Mouse (Mus musculus): ENCODE results near the gene Tsc22d1. TPM values are rescaled to one million over a fixed set of nuclear protein-coding genes. Genes with fewer than 3 reads are reported as not detected.

The Tsc22d1 gene
- total RNA-seq, 2 experiments from 2014 or later = 366 to 428 TPM

DNA sequence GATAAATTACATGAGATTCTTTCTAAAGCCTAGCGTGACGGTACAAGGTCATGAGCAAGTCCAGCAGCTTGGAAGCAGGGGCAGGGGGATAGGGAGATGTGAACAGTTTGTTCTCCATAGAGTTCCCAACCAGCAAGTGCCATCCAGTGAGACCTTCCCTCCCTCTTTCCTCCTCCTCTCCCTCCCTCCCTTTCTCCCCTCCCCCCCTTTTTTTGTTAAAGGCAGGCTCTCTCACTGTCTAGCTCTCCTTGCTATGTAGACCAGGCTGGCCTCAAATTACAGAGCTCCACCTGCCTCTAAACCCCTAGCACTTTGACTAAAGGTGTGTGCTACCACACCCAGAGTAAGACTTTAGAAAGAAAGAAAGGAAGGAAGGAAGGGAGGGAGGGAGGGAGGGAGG lies 63.3 kb downstream of the Tsc22d1 start:
- no peak for DNase-seq
- intact Hi-C loops (cut with DNase I) = loop anchor here (5.0 kb wide), 1 partner anchor 601 kb away; no protein-coding TSS in a partner anchor

DNA sequence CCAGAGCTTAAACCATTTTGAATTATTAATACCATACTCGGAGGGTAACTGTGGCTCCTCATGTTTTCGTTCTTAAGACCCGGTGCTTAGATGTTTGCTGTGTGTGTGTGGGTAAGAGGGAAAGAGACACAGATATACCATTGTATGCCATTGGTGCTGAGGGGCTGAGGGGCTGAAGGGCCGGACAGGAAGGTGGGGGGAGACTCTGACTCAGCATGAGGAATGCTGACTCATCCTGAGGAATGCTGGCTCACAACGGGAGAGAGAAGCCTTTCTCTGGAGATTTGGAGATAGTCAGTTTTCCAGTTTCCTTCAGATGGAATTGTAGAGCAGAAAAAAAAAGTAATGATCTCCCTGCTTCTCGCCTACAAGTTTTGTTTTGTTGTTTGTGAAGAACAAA lies 63.9 kb downstream of the Tsc22d1 start:
- no peak for DNase-seq
- intact Hi-C loops (cut with DNase I) = loop anchor here (1.0 to 5.0 kb wide), 2 partner anchors 533 to 601 kb away; no protein-coding TSS in a partner anchor

DNA sequence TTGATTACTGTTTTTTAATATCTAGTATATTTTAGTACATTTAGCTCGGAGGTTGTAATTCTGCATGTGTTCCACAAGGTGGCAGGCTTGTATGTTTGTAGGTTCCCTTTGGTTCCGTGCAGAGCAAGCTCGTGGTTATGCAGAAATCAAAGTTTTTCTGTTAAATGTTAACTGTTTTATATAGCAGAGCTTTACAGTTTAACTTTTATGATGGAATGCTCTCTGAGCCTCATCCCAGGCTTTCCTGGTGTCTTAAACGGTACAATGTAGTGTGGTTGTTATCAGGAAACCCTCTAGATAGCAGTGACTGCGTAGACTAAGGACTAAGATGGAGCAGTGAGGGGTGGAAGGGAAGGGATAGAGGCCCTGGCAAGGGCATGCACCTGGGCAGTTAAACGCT lies 65.1 kb downstream of the Tsc22d1 start:
- peak; percentile 48 to 69 for DNase-seq
- intact Hi-C loops (cut with DNase I) = loop anchor here (1.0 to 5.0 kb wide), 3 partner anchors 23 to 603 kb away; no protein-coding TSS in a partner anchor

DNA sequence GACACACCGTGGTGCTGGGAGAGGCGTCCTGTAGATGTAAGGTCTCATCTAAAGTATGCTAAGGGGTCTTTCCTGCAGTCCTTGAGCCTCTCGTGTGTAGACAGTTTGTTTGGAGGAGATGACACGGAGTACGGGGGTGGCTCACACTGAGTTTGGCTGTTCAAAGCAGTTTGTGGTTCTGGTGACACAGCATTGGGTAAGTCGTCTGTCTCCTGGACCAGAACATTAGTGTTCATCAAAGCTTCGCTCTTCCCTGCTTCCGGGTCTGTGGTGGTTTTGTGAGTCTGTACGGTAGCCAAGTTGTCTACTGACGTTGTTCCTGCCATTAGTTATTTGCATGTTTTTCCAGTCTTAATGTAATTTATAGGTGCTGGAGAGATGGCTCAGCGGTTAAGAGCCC lies 65.7 kb downstream of the Tsc22d1 start:
- intact Hi-C loops (cut with DNase I) = loop anchor here (2.0 kb wide), 1 partner anchor 22 kb away; no protein-coding TSS in a partner anchor
- DNase-seq = no peak

DNA sequence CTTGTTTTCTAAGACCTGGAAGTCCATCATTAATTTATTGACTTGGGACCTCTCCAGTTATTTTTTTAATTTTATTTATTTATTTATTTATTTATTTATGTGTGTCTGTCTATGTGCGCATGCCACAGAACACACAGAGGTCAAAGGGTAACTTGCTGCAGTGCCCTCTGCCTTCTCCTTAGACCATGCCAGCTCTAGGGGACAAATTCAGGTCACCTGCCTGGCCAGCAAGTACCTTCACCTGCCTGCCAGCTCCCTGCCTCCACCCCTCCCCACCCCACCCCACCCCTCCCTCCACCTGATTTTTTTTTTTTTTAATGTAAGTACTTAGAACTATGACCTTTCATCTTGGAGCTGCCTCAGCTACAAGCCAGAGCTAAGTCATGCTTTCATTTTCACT lies 68.9 kb downstream of the Tsc22d1 start:
- no peak for DNase-seq
- intact Hi-C loops (cut with DNase I) = no loop called here

DNA sequence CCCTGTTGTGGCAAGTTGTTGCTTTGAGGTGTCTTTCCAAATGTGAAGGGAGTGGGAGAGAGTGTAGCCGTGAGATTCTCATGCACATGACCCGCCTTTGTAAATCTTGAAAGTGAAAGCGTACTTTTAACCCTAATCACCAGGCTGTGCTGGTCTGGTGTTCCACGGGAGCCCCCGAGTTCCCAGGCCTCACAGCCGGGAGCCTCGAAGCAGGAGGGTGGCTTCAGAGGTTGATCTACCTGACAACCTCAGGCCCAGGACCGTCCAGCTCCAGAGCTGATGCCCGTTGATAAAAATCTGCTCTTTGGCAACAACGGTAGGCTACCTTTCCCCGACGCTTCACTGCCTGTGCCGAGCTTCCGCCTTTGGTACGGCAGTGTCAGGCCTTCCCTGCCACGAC lies 72.8 kb downstream of the Tsc22d1 start:
- DNase-seq = no peak
- intact Hi-C loops (cut with DNase I) = no loop called here

DNA sequence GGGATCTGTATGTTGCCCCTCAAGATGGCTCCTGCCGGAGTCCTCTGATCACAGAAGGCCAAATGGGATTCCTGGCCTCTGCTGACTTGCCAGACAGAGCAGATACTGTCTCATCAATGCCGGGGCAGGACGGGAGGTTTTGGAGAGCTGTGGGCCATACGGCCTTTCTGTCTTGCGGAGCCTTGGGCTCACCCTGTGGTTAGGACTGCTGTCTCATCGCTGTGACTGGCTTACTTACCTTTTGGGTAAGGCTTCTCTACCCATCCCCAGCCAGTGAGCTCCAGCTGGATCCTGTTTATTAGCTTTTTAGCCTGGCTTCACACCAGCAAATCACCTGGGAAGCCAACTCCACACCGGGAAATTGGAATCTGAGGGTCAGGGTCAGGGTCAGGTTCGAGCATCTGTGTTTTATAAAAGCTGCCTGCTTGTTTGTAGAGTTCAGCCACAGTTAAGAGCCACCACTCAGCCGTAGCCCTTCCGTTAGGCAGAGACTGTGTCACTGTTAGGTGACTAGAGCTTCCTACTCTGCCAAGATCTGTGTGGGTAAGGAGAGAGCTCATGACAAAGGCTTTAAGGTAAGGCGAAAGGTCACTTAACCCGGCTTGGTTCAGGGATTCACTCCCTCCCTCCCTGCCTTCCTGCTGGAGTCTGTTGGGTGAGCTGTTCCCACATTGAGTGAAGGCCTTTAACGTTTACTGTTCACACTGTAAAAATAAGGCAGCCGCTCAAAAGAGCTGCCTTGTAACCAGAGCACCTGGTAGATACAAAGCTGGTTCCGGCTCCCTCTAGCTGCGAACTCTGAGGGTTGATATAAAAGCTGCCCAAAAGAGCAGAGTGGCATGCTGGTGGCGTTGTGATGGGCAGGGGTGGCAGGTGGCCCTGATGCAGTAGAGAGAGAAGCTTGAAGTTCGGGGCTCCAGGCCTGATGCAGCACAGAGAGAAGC lies 73.6 kb downstream of the Tsc22d1 start:
- intact Hi-C loops (cut with DNase I) = no loop called here
- no peak for DNase-seq

DNA sequence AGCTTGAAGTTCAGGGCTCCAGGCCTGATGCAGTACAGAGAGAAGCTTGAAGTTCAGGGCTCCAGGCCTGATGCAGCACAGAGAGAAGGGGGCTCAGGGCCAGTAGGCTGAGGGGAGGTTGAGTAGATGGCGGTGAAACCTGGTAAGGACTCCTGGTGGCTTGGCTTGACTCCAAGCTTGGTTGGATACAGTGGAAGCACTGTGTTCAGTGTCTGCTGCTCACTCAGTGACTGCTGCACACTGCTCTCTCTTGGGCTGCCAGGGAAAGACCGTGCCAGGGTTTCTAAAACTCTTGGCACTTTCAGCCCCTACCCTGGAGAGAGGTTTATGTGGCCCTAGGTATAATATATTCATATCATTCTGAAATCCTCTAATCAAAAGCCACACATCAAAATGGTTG lies 74.4 kb downstream of the Tsc22d1 start:
- DNase-seq = no peak
- intact Hi-C loops (cut with DNase I) = no loop called here

DNA sequence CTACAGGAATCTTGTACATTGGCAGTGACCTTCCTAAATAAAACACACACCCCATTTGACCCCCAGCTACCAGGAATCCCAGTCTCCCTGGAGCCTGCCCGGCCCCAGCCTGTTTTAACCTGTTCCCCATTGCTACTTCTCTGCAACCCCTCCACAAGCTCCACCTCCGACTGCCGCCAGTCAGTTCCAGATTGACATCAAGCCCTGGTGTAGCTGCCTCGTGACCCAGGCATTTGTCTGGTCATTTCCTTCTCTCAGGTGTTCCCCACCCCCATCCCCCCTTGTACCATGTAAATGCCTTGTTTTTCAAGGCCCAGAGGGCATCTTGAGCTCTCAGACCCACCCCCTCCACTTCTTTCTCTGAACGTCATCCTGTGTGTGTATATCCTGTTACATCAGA lies 80.3 kb downstream of the Tsc22d1 start:
- no peak for DNase-seq
- intact Hi-C loops (cut with DNase I) = no loop called here

DNA sequence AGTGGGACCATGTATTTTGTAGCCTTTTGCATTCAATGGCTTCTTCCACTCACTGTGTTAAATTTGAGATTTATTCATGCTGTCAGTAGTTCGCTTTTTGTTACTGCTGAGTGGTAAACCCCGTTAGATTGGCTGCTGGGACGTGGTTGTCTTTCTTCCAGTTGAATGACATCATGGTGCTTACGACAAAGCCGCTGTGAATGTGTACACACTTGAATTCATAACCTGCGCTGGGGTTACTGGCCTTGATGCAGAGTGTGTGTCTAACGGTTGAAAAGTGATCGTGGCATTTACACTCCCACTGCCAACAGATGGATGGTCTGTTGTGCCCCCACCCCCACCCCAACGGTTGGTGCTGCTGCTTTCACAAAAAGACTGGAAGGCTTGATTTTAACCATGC lies 82.4 kb downstream of the Tsc22d1 start:
- no peak for DNase-seq
- intact Hi-C loops (cut with DNase I) = no loop called here

DNA sequence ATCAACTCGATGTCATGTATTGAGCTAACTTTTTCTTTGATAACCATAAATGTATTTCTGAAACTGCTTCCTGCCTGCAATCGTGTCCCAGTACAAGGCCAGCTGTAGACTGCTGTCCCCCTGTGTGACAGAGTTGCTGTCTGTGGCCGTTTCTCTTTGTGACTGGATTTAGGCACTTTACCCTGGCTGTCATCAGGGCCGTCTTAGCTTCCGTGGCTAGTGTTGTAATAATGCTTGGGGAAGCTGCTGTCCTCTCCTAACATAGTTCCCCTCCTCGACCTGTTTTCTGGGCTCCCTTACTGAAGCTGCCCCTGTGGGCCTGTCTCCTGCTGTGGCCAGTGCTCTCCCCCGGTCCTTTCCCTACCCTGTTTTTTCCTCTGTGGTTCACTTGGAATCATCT lies 83.4 kb downstream of the Tsc22d1 start:
- intact Hi-C loops (cut with DNase I) = no loop called here
- no peak for DNase-seq

DNA sequence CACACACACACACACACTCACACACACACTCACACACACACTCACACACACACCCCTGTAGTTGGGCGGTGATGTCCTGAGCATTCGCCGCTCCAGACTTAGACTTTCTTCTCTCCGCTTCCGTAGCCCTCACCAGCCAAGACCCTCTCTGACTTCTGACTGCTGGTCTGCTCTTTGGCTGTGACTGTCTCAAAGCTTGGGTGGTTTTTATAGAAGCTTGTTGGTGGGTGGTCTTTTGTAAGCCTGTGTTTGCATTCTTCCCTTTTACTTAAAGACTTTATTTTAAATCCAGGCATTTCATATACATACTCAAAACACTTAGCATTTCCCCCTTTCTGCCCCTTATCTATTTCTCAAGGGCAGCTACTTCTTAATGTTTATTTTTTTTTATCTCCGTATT lies 84.7 kb downstream of the Tsc22d1 start:
- DNase-seq = no peak
- intact Hi-C loops (cut with DNase I) = no loop called here

DNA sequence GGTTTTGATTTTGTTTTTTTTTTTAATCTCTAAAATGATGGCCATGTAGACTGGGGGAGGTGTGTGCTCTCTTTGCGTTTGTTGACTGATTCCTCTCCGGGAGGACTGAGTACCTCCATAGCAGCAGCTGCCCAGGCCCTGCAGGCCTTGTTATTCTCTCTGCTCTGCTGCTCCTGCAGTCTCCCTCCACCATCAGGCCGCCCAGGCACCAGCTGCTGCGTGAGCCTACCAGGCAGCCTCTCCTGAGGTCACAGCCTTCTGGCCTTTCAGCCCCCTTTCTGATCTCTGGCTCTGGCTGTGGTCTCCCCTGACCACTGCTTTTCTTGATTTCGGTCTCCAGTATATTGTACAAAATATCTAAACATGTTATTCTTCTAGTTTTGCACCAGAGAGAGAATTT lies 85.3 kb downstream of the Tsc22d1 start:
- no peak for DNase-seq
- intact Hi-C loops (cut with DNase I) = loop anchor here (5.0 kb wide), 2 partner anchors 242 to 452 kb away; no protein-coding TSS in a partner anchor

DNA sequence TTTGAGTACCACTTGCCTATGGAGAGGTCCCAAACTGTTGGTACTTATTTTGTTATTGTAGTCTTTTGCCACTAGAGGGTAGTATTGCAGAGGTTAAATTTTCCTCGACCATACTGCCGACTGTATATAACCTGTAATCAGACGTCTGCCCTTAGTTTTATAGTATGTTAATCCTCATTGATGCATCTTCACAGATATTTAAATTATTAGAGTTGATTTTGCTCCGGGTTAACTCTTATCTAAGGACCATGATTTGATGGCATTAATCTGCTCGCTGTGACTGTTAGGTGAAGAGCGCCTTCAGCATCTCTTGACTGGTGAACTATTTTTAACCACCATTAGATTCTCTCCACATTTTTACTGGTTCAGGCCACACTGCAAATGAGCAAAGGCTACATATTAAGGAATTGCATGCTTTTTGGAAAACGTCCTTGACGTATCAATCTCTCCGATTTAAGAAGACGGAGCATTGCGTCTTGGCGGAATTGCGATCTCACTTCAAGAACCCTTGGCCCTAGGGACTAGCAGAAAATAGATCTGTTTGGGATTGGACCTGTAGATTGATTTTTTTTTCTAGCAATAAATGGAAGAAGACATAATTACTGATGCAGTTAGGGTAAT lies 88.6 kb downstream of the Tsc22d1 start:
- intact Hi-C loops (cut with DNase I) = loop anchor here (1.0 to 5.0 kb wide), 4 partner anchors 23 to 505 kb away; no protein-coding TSS in a partner anchor
- DNase-seq = peak; percentile 51 to 57

DNA sequence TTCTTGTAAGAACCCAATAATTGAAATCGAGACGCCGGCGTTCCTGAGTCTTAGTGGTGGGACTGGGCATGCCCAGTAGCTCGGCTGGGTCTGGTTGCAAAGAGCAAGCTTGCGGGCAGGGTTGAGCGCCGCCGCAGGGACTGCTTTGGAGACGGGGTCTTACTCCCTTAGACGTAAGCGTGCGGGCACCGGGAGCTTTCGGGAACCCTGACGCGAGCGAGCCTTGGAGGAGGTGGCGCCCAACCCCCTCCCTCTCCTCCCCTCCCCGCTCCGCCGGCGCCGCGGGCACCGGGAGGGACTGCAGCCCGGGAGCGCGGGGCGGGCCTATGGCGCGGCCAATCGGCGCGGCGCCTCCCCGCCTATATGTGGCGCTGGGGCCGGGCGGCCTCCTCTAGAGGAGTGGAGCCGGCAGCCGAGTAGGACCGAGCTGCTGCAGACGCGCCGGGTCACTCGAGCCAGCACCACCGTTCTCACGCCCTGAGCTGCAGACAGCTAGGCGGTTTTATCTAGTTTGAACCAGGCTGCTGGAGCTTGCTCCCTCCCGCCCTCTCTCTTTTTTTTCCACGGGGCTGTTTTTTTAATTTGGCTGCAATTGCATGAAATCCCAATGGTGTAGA lies 89.5 kb downstream of the Tsc22d1 start:
- DNase-seq = peak; percentile 95 to 97
- intact Hi-C loops (cut with DNase I) = loop anchor here (1.0 to 5.0 kb wide), 4 partner anchors 115 to 448 kb away; no protein-coding TSS in a partner anchor

DNA sequence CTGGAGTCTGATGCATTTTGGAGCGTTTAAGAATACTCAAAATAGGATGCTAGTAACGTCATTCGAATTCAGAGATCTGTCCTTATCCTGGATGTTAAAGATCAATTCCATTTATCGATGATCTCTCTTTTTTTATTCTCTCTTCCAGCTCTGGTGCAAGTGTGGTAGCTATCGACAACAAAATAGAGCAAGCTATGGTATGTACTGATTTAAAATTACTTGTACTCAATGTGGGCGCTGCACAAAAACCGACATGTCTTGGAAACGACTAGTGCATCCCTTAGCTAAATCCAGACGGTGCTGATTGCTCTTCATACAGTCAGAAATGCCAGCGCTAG lies 90.3 kb downstream of the Tsc22d1 start:
- intact Hi-C loops (cut with DNase I) = loop anchor here (2.0 to 5.0 kb wide), 2 partner anchors 114 to 312 kb away; no protein-coding TSS in a partner anchor
- no peak for DNase-seq

DNA sequence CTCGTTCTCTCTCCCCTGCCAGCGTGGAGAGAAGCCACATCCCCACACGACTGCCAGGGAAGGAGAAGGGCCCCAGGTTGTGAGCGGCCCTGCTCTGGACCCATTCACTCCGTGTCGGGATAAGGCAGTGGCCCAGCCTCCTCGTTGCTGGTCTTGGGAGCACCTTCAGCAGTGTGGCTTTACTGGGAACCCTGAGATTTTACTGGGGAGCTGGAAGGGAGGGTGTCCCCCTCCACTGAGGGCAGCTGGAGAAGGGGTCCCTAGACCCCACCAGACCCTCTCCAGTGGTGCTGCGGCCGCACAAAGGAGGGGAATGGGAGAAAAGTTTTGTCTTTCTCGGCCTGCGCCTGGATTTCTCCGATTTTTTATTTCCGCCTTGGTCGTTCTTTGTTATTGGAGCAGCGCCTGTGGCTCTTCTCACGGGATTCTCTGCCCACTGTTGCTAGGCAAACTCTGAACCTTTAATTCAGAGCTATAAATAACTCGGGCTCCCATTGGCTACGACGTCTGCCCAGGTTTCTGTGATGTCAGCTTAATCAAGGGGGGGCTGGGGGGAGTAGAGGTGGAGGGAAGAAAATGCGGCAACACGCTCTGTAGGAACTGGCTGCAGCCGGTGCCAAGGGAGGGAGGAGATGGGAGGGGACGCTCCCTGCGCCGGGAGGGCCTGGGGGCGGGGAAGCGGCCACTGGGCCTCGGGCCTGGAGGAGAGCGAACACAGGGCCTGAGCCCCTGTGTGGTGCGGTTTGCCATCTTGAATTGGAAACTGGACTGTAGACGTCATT lies 90.9 kb downstream of the Tsc22d1 start:
- intact Hi-C loops (cut with DNase I) = loop anchor here (2.0 to 5.0 kb wide), 2 partner anchors 113 to 312 kb away; no protein-coding TSS in a partner anchor
- DNase-seq = peak; percentile 92 to 93

DNA sequence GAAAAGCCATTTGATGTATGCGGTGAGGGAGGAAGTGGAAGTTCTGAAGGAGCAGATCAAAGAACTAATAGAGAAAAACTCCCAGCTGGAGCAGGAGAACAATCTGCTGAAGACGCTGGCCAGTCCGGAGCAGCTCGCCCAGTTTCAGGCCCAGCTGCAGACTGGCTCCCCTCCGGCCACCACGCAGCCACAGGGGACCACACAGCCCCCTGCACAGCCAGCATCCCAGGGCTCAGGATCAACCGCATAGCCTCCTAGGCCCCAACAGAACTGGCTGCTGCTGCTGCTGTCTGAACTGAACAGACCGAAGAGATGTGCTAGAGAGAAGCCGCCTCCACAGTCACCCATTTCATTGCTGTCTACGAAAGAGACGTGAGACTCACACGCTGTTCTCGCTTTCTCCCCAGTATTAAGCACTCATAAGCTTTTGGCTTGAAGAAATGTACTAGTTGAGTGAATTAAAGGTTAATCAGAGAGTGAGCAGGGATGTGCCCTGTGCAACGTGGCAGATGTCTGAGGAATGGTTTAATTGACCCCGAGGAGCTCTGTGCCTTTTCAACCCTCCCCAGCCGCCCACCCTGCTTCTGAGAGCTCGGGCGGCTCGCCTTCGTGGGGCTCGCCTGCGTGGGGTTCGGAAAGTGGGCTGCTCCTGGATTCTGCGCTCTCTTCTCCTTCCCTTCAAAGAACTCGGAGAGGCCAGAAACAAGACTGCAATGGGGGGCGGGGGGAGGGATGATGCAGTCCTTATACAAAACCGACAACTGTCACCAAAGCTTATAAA lies 91.9 kb downstream of the Tsc22d1 start:
- intact Hi-C loops (cut with DNase I) = loop anchor here (5.0 kb wide), 1 partner anchor 311 kb away; no protein-coding TSS in a partner anchor
- DNase-seq = peak; percentile 50 to 54

DNA sequence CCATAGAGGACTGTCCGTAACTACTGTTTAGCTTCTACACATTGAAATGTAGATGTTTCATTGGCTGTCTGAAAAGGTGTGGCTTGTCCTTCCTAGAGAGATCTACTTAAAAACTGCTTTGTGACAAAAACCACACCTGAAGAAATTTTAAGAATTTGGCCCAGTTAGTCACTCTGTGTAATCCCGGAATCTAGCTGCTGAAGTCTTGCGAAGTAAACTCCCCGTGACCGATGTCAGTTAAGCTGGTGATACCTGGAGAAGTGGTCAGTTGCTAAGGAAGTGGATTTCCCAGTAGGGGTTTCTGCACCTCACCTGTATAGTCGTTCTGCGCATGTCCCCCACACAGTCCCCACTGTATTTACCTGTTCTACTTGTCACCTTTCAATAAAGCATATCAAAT lies 92.6 kb downstream of the Tsc22d1 start:
- DNase-seq = no peak
- intact Hi-C loops (cut with DNase I) = loop anchor here (5.0 kb wide), 1 partner anchor 310 kb away; no protein-coding TSS in a partner anchor

Measured in heart, postnatal 10 days (tissue).